Mouse (Mus musculus): ENCODE results near the gene Dop1b.

DNA sequence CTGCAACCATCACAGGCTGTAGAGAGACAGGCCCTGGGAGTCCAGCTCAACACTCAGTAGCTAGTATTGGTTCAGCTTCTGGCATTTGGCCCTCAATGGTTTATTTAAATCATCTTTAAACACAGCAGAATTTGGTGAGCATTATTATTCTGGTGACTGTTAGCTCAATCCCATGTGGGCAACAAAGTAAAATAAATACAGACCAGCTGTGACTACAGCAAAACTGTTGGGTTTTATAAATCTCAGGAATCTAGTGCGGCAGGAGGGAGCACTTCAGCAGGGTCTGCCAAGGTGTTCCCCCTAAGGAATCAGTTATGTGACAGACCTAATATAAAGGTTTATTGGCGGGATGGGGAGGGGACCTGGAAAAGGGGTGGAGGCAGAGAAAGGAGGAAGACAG, 19.0 kb upstream of the Dop1b start:
- TF ChIP-seq CTCF (IDR thresholded peaks at IDR 0.05; ENCODE audit: extremely low read depth, insufficient read depth, low read length) (no peak), POLR2A (IDR thresholded peaks at IDR 0.05; ENCODE audit: extremely low read depth, insufficient read depth, low read length) (no peak)
